In genomic region chr1:155835667-155836066, GRCm38 (mm10) we compare ENCODE assay signal across 23 mouse cellular contexts.
"Had no signal": no experiment of that assay in that cellular context is flagged by ENCODE, and none has a peak within 500 bp of the region (broad histone marks: within the 10 kb centered on the region; RNA-seq: fewer than 3 reads in every experiment).

No protein-coding gene starts in this region.

- H3K27me3 ChIP-seq: limb, embryonic 12.5 days; limb, embryonic 15.5 days; midbrain, embryonic 12.5 days; midbrain, embryonic 15.5 days; neural tube, embryonic 13.5 days had no signal

- ATAC-seq: hindbrain, postnatal 0 days; inflammation-experienced regulatory T-cells, adult 6 months; intestine, embryonic 16.5 days; midbrain, embryonic 15.5 days had no signal

- H3K36me3 ChIP-seq: limb, embryonic 12.5 days; limb, embryonic 15.5 days; midbrain, embryonic 12.5 days; midbrain, embryonic 15.5 days had no signal

- H3K4me1 ChIP-seq: limb, embryonic 12.5 days; limb, embryonic 15.5 days; midbrain, embryonic 12.5 days; midbrain, embryonic 15.5 days; neural tube, embryonic 13.5 days had no signal

- H3K4me2 ChIP-seq: limb, embryonic 12.5 days; limb, embryonic 15.5 days; midbrain, embryonic 12.5 days; midbrain, embryonic 15.5 days; neural tube, embryonic 13.5 days had no signal

- H3K4me3 ChIP-seq: layer of hippocampus, adult 2 months; left cerebral cortex, adult 2 months; limb, embryonic 12.5 days; limb, embryonic 15.5 days; megakaryocyte, embryonic 14.5 days; midbrain, embryonic 12.5 days; midbrain, embryonic 15.5 days; myocyte; neural tube, embryonic 13.5 days had no signal

- DNase-seq: kidney, adult 18-20 months; kidney, adult 9 months; kidney, postnatal 14 days; kidney, postnatal 4 days; layer of hippocampus, postnatal 36 days; left cerebral cortex, postnatal 4 days; lung, adult 2 months; retina, postnatal 1 day; thymus, adult 2 months; thymus, postnatal 14 days had no signal

- H3K27ac ChIP-seq: hindbrain, postnatal 0 days; layer of hippocampus, adult 2 months; left cerebral cortex, adult 2 months; limb, embryonic 12.5 days; limb, embryonic 15.5 days; macrophage; midbrain, embryonic 12.5 days; midbrain, embryonic 15.5 days; neural tube, embryonic 13.5 days had no signal

- H3K9me3 ChIP-seq: limb, embryonic 15.5 days; midbrain, embryonic 12.5 days; midbrain, embryonic 15.5 days had no signal

- H3K9ac ChIP-seq: limb, embryonic 12.5 days; limb, embryonic 15.5 days; midbrain, embryonic 12.5 days; midbrain, embryonic 15.5 days; neural tube, embryonic 13.5 days had no signal
